Mouse (Mus musculus): ENCODE measurements around the gene Pcyt2.

DNA sequence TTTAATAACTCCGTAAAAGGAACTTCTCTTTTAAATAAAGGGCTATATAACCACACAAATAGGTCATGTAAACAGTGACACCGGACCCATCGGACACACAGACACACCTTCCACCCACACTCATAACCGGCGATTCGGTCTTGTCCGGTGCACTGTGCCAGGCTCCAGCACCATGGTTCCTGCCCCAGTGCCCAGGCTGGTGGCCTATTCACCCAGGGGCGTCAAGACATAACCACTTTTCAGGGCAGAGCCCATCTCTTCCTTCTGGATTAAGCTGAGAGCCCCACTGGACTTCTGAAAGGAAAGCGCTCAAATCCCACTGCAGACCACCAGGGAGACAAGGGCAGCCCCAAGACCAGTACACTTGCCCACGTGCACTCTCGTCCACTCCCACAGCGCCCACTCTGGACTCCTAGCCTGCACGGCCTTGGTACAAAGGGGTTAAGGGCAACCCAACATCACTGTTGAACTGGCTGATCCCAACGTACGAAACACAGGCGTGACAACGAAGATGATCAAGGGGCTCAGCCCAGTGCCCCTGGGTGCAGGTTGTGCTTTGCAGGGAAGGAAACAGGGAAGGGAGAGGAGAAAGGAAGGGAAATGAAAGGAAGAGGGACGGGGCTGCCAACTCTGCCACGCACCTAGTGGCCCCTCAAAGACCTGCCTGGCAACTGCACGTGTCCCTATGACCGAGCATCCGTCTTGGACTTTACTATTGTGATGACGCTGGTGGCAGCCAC lies 11.0 kb upstream of the Pcyt2 start:
- TF ChIP-seq NRF1 (IDR thresholded peaks at IDR 0.05; ENCODE audit: insufficient read depth, low read depth, low read length, poor library complexity, severe bottlenecking) (no peak), USF2 (IDR thresholded peaks at IDR 0.05; ENCODE audit: borderline replicate concordance in 1 of 2, insufficient read depth in 1 of 2, low read depth in 1 of 2, low read length in 2 of 2) (no peak), USF1 (IDR thresholded peaks at IDR 0.05; ENCODE audit: low read depth, low read length) (no peak), CTCF (IDR thresholded peaks at IDR 0.05 in 2 of 3, conservative IDR thresholded peaks at IDR 0.05 in 1 of 3; ENCODE audit: control insufficient read depth in 1 of 3, insufficient read depth in 1 of 3, low read depth in 2 of 3, low read length in 3 of 3, poor library complexity in 1 of 3, severe bottlenecking in 1 of 3) (no peak), POLR2AphosphoS5 (IDR thresholded peaks at IDR 0.05; ENCODE audit: borderline replicate concordance, low read depth, low read length) (no peak), CHD2 (IDR thresholded peaks at IDR 0.05; ENCODE audit: low read length) (no peak), POLR2AphosphoS2 (IDR thresholded peaks at IDR 0.05; ENCODE audit: low read length) (no peak), MYC (IDR thresholded peaks at IDR 0.05; ENCODE audit: low read depth, low read length) (no peak), MXI1 (IDR thresholded peaks at IDR 0.05; ENCODE audit: low read depth, low read length) (no peak), SMC3 (IDR thresholded peaks at IDR 0.05; ENCODE audit: low read depth, low read length) (no peak), EP300 (IDR thresholded peaks at IDR 0.05; ENCODE audit: low read depth in 1 of 2, low read length in 2 of 2) (no peak), RAD21 (IDR thresholded peaks at IDR 0.05; ENCODE audit: low read depth, low read length) (no peak), BHLHE40 (IDR thresholded peaks at IDR 0.05; ENCODE audit: borderline replicate concordance, low read depth, low read length) (no peak)

All from MEL (cell line).